Mouse (Mus musculus): ENCODE data around the gene Nwd1. TPM values are rescaled to one million over a fixed set of nuclear protein-coding genes. Genes with fewer than 3 reads are reported as not detected.

The Nwd1 gene
- polyA plus RNA-seq, 2 experiments: 0.15 to 0.21 TPM

DNA sequence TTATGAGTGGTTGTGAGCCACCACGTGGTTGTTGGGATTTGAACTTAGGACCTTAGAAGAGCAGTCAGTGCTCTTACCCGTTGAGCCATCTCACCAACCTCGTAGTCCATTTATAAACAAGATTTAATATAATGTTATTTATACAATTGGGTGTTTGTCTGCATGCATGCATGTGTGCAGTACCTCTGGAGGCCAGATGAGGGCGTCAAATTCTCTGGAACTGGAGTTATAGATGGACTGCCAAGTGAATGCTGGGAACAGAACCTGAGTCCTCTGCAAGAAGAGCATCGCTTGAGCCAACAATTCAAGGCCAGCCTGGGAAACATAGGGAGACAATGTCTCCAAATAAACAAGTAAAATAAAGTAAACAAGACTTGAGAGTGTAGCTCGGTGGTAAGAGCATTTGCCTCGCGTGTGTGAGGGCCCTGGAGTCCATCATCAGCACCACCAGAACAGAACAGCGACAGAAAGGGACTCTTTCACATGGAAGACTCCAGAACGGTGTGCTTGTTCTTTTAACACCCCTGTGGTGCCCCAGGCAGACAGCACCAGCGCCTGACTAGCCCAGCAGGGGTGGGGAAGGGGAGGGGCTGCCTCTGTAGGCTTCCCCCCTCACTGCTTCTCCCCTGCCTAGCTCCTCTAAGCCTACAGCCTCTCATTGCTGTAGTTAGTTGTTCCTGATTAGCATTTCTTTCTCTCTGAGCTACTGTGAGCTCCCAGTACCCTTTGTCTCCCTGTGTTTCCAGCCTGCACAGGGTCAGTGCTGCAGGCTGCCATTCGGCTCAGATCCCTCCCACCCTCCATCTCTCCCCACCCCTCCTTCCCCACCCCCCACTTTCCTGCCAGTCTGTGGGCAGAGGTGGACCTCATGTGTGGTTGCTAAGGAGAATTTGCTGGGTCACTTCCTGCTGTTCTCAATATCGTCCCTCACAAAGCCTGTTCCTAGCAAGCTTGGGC is 8.3 kb downstream of the Nwd1 start:
- Histone ChIP-seq H3K4me3 (replicated peaks; ENCODE audit: low read length) (no peak overlapping the region), H3K27ac (replicated peaks; ENCODE audit: low read depth, low read length) (no peak overlapping the region; the same call in 1 of the 2 replicates), H3K9ac (ENCODE audit: low read depth, low read length, severe bottlenecking) (no peak overlapping the region), H3K27me3 (ENCODE audit: control insufficient read depth, insufficient read depth, low read length) (no peaks in the 10 kb centered on the region), H3K4me2 (replicated peaks; ENCODE audit: low read depth, low read length, severe bottlenecking) (peak overlapping the region; percentile 21; the same call in 1 of the 2 replicates), H3K9me3 (ENCODE audit: control insufficient read depth, low read length) (no peaks in the 10 kb centered on the region), H3K4me1 (ENCODE audit: control insufficient read depth, insufficient read depth, low read length) (peaks cover 8% of the 10 kb centered on the region; the same call in 1 of the 2 replicates), H3K36me3 (ENCODE audit: control insufficient read depth, insufficient read depth, low read length) (no peaks in the 10 kb centered on the region)
- 28% methylated on average over 11 of the region's 13 CpGs for WGBS
- no peak; the same call in 1 of the 2 replicates for ATAC-seq (ENCODE audit: low FRiP score, low read depth)
- TF ChIP-seq POLR2A (IDR thresholded peaks at IDR 0.05; ENCODE audit: borderline replicate concordance, extremely low read depth, insufficient read depth, insufficient read length): no peak
- DNase-seq (ENCODE audit: low spot score): peak; percentile 41

DNA sequence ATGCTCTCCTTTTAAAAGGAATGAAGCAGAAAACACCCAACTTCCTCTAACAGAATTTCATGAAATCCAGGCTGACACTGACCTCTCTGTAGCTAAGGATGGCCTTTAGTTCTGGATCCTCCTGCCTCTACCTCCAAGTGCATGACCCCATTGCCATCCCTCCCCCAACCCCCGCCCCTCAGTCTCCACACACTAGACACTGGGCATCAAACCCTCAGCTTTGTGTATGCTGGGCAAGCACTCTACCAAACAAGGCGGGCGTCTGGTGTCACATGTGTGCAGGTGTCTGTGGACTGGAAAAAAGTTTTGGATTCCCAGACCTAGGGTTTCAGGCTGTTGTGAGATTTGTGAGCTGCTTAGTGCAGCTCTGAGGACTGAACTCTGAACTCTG is 9.0 kb downstream of the Nwd1 start:
- TF ChIP-seq POLR2A (IDR thresholded peaks at IDR 0.05; ENCODE audit: borderline replicate concordance, extremely low read depth, insufficient read depth, insufficient read length): no peak
- H3K36me3 ChIP-seq (ENCODE audit: control insufficient read depth, insufficient read depth, low read length): no peaks in the 10 kb centered on the region
- WGBS: 75% methylated on average over 3 of the region's 3 CpGs
- H3K4me3 ChIP-seq (replicated peaks; ENCODE audit: low read length): no peak overlapping the region
- DNase-seq (ENCODE audit: low spot score) (no peak), ATAC-seq (ENCODE audit: low FRiP score, low read depth) (no peak)
- no peaks in the 10 kb centered on the region for H3K9me3 ChIP-seq (ENCODE audit: control insufficient read depth, low read length)
- H3K9ac ChIP-seq (ENCODE audit: low read depth, low read length, severe bottlenecking): no peak overlapping the region
- no peak overlapping the region for H3K27ac ChIP-seq (replicated peaks; ENCODE audit: low read depth, low read length)
- peaks cover 8% of the 10 kb centered on the region; the same call in 1 of the 2 replicates for H3K4me1 ChIP-seq (ENCODE audit: control insufficient read depth, insufficient read depth, low read length)
- no peaks in the 10 kb centered on the region for H3K27me3 ChIP-seq (ENCODE audit: control insufficient read depth, insufficient read depth, low read length)
- H3K4me2 ChIP-seq (replicated peaks; ENCODE audit: low read depth, low read length, severe bottlenecking): no peak overlapping the region

DNA sequence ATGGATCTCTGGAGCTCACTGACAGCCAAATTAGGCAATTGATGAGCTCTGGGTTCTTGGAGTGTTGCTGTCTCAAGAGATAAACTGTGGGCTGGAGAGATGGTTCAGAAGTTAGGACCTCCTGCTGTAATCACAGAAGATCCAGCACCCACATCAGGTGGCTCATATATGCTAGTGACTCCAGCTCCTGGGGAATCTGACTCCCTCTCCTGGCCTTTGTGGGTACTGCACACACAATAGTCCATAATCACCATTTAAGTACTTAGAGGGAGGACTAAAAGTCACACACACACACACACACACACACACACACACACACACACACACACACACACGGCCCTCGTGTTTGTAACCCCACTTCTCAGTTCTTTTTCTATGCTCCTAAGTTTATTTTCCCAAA is 13.5 kb downstream of the Nwd1 start:
- Histone ChIP-seq H3K4me2 (replicated peaks; ENCODE audit: low read depth, low read length, severe bottlenecking) (no peak overlapping the region), H3K9ac (ENCODE audit: low read depth, low read length, severe bottlenecking) (no peak overlapping the region), H3K27me3 (ENCODE audit: control insufficient read depth, insufficient read depth, low read length) (no peaks in the 10 kb centered on the region), H3K27ac (replicated peaks; ENCODE audit: low read depth, low read length) (no peak overlapping the region), H3K36me3 (ENCODE audit: control insufficient read depth, insufficient read depth, low read length) (no peaks in the 10 kb centered on the region), H3K9me3 (ENCODE audit: control insufficient read depth, low read length) (no peaks in the 10 kb centered on the region), H3K4me3 (replicated peaks; ENCODE audit: low read length) (no peak overlapping the region), H3K4me1 (ENCODE audit: control insufficient read depth, insufficient read depth, low read length) (peaks cover 6% of the 10 kb centered on the region; the same call in 1 of the 2 replicates)
- 86% methylated on average over 2 of the region's 2 CpGs for WGBS
- no peak for DNase-seq (ENCODE audit: low spot score)
- ATAC-seq (ENCODE audit: low FRiP score, low read depth): no peak
- TF ChIP-seq POLR2A (IDR thresholded peaks at IDR 0.05; ENCODE audit: borderline replicate concordance, extremely low read depth, insufficient read depth, insufficient read length): no peak

DNA sequence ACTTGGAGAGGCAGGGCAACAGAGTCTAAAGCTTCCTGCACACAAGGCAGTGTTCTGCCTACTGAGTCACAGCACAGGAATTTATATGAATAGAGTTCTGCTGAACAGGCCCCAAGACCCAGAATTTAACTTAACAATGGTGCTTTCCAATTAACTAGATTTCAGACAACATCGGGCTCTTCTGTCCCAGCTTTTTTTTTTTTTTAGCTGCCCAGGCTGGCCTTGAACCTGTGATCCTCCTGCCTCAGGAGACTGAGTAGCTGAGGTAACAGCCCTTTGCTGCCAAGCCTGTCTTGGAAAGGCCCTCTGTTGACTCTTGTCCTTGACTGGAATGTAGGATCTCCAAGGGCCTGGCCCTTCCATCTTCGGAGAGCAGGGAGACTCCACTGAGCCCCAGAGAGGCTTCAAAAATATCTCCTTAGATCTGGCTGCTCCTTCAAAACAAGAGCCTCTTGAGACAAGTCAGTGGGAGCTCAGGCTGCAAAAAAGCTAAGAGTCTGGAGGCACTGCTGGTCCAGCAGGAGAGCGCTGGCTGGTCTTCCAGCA is 17.7 kb downstream of the Nwd1 start:
- DNase-seq (ENCODE audit: low spot score) (no peak), ATAC-seq (ENCODE audit: low FRiP score, low read depth) (no peak)
- TF ChIP-seq POLR2A (IDR thresholded peaks at IDR 0.05; ENCODE audit: borderline replicate concordance, extremely low read depth, insufficient read depth, insufficient read length): no peak
- H3K4me3 ChIP-seq (replicated peaks; ENCODE audit: low read length): no peak overlapping the region
- no peak overlapping the region for H3K9ac ChIP-seq (ENCODE audit: low read depth, low read length, severe bottlenecking)
- H3K4me2 ChIP-seq (replicated peaks; ENCODE audit: low read depth, low read length, severe bottlenecking): no peak overlapping the region
- H3K27me3 ChIP-seq (ENCODE audit: control insufficient read depth, insufficient read depth, low read length): no peaks in the 10 kb centered on the region
- H3K36me3 ChIP-seq (ENCODE audit: control insufficient read depth, insufficient read depth, low read length): no peaks in the 10 kb centered on the region
- H3K9me3 ChIP-seq (ENCODE audit: control insufficient read depth, low read length): no peaks in the 10 kb centered on the region
- 77% methylated on average over 3 of the region's 3 CpGs for WGBS
- no peak overlapping the region for H3K27ac ChIP-seq (replicated peaks; ENCODE audit: low read depth, low read length)
- no peaks in the 10 kb centered on the region for H3K4me1 ChIP-seq (ENCODE audit: control insufficient read depth, insufficient read depth, low read length)

DNA sequence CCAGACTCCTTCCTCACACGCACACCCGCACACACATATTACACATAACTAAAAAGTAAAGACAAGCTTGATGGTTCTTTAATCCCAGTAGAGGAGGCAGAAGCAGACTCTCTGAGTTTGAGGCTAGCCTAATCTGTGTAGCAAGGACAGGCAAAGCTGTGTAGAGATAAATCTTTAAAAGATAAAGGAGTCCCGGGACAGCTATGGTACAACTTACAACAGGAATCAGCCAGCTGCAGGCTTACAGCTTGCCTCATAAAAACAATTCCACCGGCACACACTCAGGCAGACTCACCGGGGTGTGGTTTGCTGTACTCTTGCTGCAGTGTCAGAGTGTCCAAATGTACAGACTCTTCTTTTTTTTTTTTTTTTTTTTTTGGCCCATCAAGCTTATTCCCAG is 18.2 kb downstream of the Nwd1 start:
- H3K36me3 ChIP-seq (ENCODE audit: control insufficient read depth, insufficient read depth, low read length): no peaks in the 10 kb centered on the region
- 56% methylated on average over 5 of the region's 5 CpGs for WGBS
- H3K9ac ChIP-seq (ENCODE audit: low read depth, low read length, severe bottlenecking): no peak overlapping the region
- no peak; the same call in 1 of the 2 replicates for ATAC-seq (ENCODE audit: low FRiP score, low read depth)
- no peak overlapping the region for H3K4me2 ChIP-seq (replicated peaks; ENCODE audit: low read depth, low read length, severe bottlenecking)
- no peak overlapping the region for H3K27ac ChIP-seq (replicated peaks; ENCODE audit: low read depth, low read length)
- H3K27me3 ChIP-seq (ENCODE audit: control insufficient read depth, insufficient read depth, low read length): no peaks in the 10 kb centered on the region
- no peak for DNase-seq (ENCODE audit: low spot score)
- H3K4me3 ChIP-seq (replicated peaks; ENCODE audit: low read length): no peak overlapping the region
- no peaks in the 10 kb centered on the region for H3K9me3 ChIP-seq (ENCODE audit: control insufficient read depth, low read length)
- no peak for TF ChIP-seq POLR2A (IDR thresholded peaks at IDR 0.05; ENCODE audit: borderline replicate concordance, extremely low read depth, insufficient read depth, insufficient read length)
- no peaks in the 10 kb centered on the region for H3K4me1 ChIP-seq (ENCODE audit: control insufficient read depth, insufficient read depth, low read length)

All from limb, embryonic 14.5 days (tissue).